In genomic region chr6:34870136-34870535, GRCm38 (mm10) we compare ENCODE assay signal across 15 mouse cellular contexts. TPM values are rescaled to one million over a fixed set of nuclear protein-coding genes. Genes with fewer than 3 reads are reported as not detected.
A peak's percentile ranks its signal among the peaks of the same experiment; 100 is the strongest.
DNase-seq lines count a peak whose midpoint lies in the region; ATAC-seq and TF ChIP-seq lines count a peak whose summit lies in the region.
"Had no signal": no experiment of that assay in that cellular context is flagged by ENCODE, and none has a peak within 500 bp of the region (broad histone marks: within the 10 kb centered on the region; RNA-seq: fewer than 3 reads in every experiment).

No protein-coding gene starts in this region.

- 67% methylated on average over 5 of the region's 5 CpGs for WGBS in heart, embryonic 12.5 days
- WGBS in neural tube, embryonic 15.5 days, result 88% methylated on average over 5 of the region's 5 CpGs
- 84% methylated on average over 5 of the region's 5 CpGs for WGBS in intestine, postnatal 0 days
- 67% methylated on average over 5 of the region's 5 CpGs for WGBS in stomach, postnatal 0 days

- no peak overlapping the region for H3K4me3 ChIP-seq in heart, embryonic 12.5 days
- no peak overlapping the region for H3K4me3 ChIP-seq in neural tube, embryonic 15.5 days (replicated peaks)
- no peak overlapping the region for H3K4me3 ChIP-seq in intestine, postnatal 0 days (ENCODE audit: low read depth, low read length)
- no peak overlapping the region for H3K4me3 ChIP-seq in stomach, postnatal 0 days (ENCODE audit: low read depth, low read length)
- H3K4me3 ChIP-seq: myocyte had no signal

- H3K9me3 ChIP-seq in heart, embryonic 12.5 days (replicated peaks), result no peaks in the 10 kb centered on the region
- H3K9me3 ChIP-seq in neural tube, embryonic 15.5 days (replicated peaks), result no peaks in the 10 kb centered on the region
- no peaks in the 10 kb centered on the region for H3K9me3 ChIP-seq in intestine, postnatal 0 days (ENCODE audit: control insufficient read depth)
- no peaks in the 10 kb centered on the region for H3K9me3 ChIP-seq in stomach, postnatal 0 days (ENCODE audit: control insufficient read depth, low read length)

- no peaks in the 10 kb centered on the region for H3K27me3 ChIP-seq in heart, embryonic 12.5 days (replicated peaks)
- no peaks in the 10 kb centered on the region for H3K27me3 ChIP-seq in neural tube, embryonic 15.5 days (replicated peaks)
- no peaks in the 10 kb centered on the region for H3K27me3 ChIP-seq in intestine, postnatal 0 days (replicated peaks; ENCODE audit: control insufficient read depth, insufficient read depth, low read length)
- no peaks in the 10 kb centered on the region for H3K27me3 ChIP-seq in stomach, postnatal 0 days (ENCODE audit: control insufficient read depth, insufficient read depth, low read length)

- no peak overlapping the region for H3K9ac ChIP-seq in heart, embryonic 12.5 days
- no peak overlapping the region for H3K9ac ChIP-seq in neural tube, embryonic 15.5 days (replicated peaks)
- H3K9ac ChIP-seq in intestine, postnatal 0 days (ENCODE audit: low read depth, low read length), result no peak overlapping the region
- no peak overlapping the region for H3K9ac ChIP-seq in stomach, postnatal 0 days (ENCODE audit: low read length)

- intact Hi-C loops in heart, postnatal 36 days (cut with DNase I), result no loop called here

- H3K4me1 ChIP-seq in heart, embryonic 12.5 days (replicated peaks), result peaks cover 57% of the 10 kb centered on the region
- H3K4me1 ChIP-seq in neural tube, embryonic 15.5 days, result no peaks in the 10 kb centered on the region
- no peaks in the 10 kb centered on the region; the same call in 1 of the 2 replicates for H3K4me1 ChIP-seq in intestine, postnatal 0 days (replicated peaks; ENCODE audit: control insufficient read depth, insufficient read depth, low read length)
- H3K4me1 ChIP-seq in stomach, postnatal 0 days (replicated peaks; ENCODE audit: control insufficient read depth, insufficient read depth), result peaks cover 3% of the 10 kb centered on the region

- no peak for TF ChIP-seq CTCF in intestine, postnatal 0 days (IDR thresholded peaks at IDR 0.05; ENCODE audit: low read depth)
- TF ChIP-seq CTCF in stomach, postnatal 0 days (IDR thresholded peaks at IDR 0.05; ENCODE audit: low read depth), result no peak

- H3K27ac ChIP-seq in heart, embryonic 12.5 days (ENCODE audit: poor library complexity, severe bottlenecking), result peak overlapping the region; percentile 48; the same call in 1 of the 2 replicates
- H3K27ac ChIP-seq in neural tube, embryonic 15.5 days (replicated peaks), result no peak overlapping the region
- peak overlapping the region; percentile 30; the same call in 1 of the 2 replicates for H3K27ac ChIP-seq in intestine, postnatal 0 days (ENCODE audit: low read depth, low read length)
- H3K27ac ChIP-seq in stomach, postnatal 0 days (replicated peaks), result peak overlapping the region; percentile 61

- no peak for TF ChIP-seq EP300 in stomach, postnatal 0 days (optimal IDR thresholded peaks at IDR 0.05)

- DNase-seq in heart, postnatal 36 days, result no peak
- peak; percentile 11 for DNase-seq in neural tube, embryonic 10.5 days (ENCODE audit: extremely low spot score, low spot score)
- DNase-seq in stomach, postnatal 0 days (ENCODE audit: low spot score), result no peak
- DNase-seq in ovary, postnatal 36 days (ENCODE audit: low spot score), result no peak
- DNase-seq: cerebellum, adult 11 months; gastrocnemius, postnatal 36 days; kidney, postnatal 10 days; right cerebral cortex, adult 18-20 months had no signal

- ATAC-seq in heart, embryonic 12.5 days (ENCODE audit: insufficient number of reproducible peaks, low FRiP score), result no peak
- ATAC-seq in neural tube, embryonic 15.5 days (ENCODE audit: low FRiP score), result no peak
- ATAC-seq in intestine, postnatal 0 days, result no peak
- no peak for ATAC-seq in stomach, postnatal 0 days (ENCODE audit: low FRiP score, low TSS enrichment)
- no peak for ATAC-seq in megakaryocyte-erythroid progenitor cell, adult 5-6 weeks (replicated peaks; ENCODE audit: low FRiP score, low TSS enrichment, poor library complexity, severe bottlenecking)

- H3K4me2 ChIP-seq in heart, embryonic 12.5 days, result peak overlapping the region; percentile 37; the same call in 1 of the 2 replicates
- no peak overlapping the region for H3K4me2 ChIP-seq in neural tube, embryonic 15.5 days
- no peak overlapping the region for H3K4me2 ChIP-seq in intestine, postnatal 0 days (replicated peaks; ENCODE audit: low read depth)
- H3K4me2 ChIP-seq in stomach, postnatal 0 days (replicated peaks; ENCODE audit: low read depth), result no peak overlapping the region

- 0 out of 2 replicates have a peak, but pooled peaks cover 3% of the 10 kb centered on the region for H3K36me3 ChIP-seq in heart, embryonic 12.5 days
- no peaks in the 10 kb centered on the region for H3K36me3 ChIP-seq in neural tube, embryonic 15.5 days
- H3K36me3 ChIP-seq in intestine, postnatal 0 days (ENCODE audit: control insufficient read depth, insufficient read depth), result peaks cover 10% of the 10 kb centered on the region; the same call in 1 of the 2 replicates
- H3K36me3 ChIP-seq in stomach, postnatal 0 days (ENCODE audit: control insufficient read depth, insufficient read depth, low read length), result no peaks in the 10 kb centered on the region

RNA-seq across cellular contexts. Expression of gene Tmem140, which starts 7.2 kb away (rescaled TPM):
- 1.1 and 1.2 TPM in 2 replicates for polyA plus RNA-seq in heart, embryonic 12.5 days (2016; fragmentation: Nextera tagmentation; extraction: Ambion mirVana)
- total RNA-seq in heart, postnatal 36 days (2021), result 10 to 100 TPM; 34.9 to 38.0 TPM
- 1.1 and 2.6 TPM in 2 replicates for polyA plus RNA-seq in neural tube, embryonic 15.5 days (2015; fragmentation: Nextera tagmentation; extraction: Ambion mirVana)
- 12.9 and 25.0 TPM in 2 replicates for polyA plus RNA-seq in intestine, postnatal 0 days (2015; fragmentation: Nextera tagmentation; extraction: Ambion mirVana)
- 7.8 and 8.3 TPM in 2 replicates for polyA plus RNA-seq in stomach, postnatal 0 days (2015; fragmentation: Nextera tagmentation; extraction: Ambion mirVana)
- total RNA-seq in megakaryocyte-erythroid progenitor cell, adult 5-6 weeks (2014; fragmentation: Nextera tagmentation), result 1.8 and 1.9 TPM in 2 replicates
- 2.2 and 3.7 TPM in 2 replicates for total RNA-seq in megakaryocyte-erythroid progenitor cell, adult 5-6 weeks (2017)

RNA-seq across cellular contexts. Expression of gene Cyren, which starts 7.7 kb away (rescaled TPM):
- 9.7 and 11.2 TPM in 2 replicates for polyA plus RNA-seq in heart, embryonic 12.5 days (2016; fragmentation: Nextera tagmentation; extraction: Ambion mirVana)
- 1 to 10 TPM; 2.3 to 3.5 TPM for total RNA-seq in heart, postnatal 36 days (2021)
- polyA plus RNA-seq in neural tube, embryonic 15.5 days (2015; fragmentation: Nextera tagmentation; extraction: Ambion mirVana), result 8.8 and 10.6 TPM in 2 replicates
- 6.2 and 6.8 TPM in 2 replicates for polyA plus RNA-seq in intestine, postnatal 0 days (2015; fragmentation: Nextera tagmentation; extraction: Ambion mirVana)
- 5.8 and 5.9 TPM in 2 replicates for polyA plus RNA-seq in stomach, postnatal 0 days (2015; fragmentation: Nextera tagmentation; extraction: Ambion mirVana)
- 12.3 and 27.8 TPM in 2 replicates for total RNA-seq in megakaryocyte-erythroid progenitor cell, adult 5-6 weeks (2014; fragmentation: Nextera tagmentation)
- 5.6 and 8.5 TPM in 2 replicates for total RNA-seq in megakaryocyte-erythroid progenitor cell, adult 5-6 weeks (2017)

RNA-seq across cellular contexts. Expression of gene Wdr91, which starts 40.5 kb away (rescaled TPM):
- 10.7 and 12.6 TPM in 2 replicates for polyA plus RNA-seq in heart, embryonic 12.5 days (2016; fragmentation: Nextera tagmentation; extraction: Ambion mirVana)
- total RNA-seq in heart, postnatal 36 days (2021), result 10 to 100 TPM; 11.4 to 15.5 TPM
- polyA plus RNA-seq in neural tube, embryonic 15.5 days (2015; fragmentation: Nextera tagmentation; extraction: Ambion mirVana), result 13.4 and 15.1 TPM in 2 replicates
- polyA plus RNA-seq in intestine, postnatal 0 days (2015; fragmentation: Nextera tagmentation; extraction: Ambion mirVana), result 5.7 and 6.9 TPM in 2 replicates
- 4.5 and 5.0 TPM in 2 replicates for polyA plus RNA-seq in stomach, postnatal 0 days (2015; fragmentation: Nextera tagmentation; extraction: Ambion mirVana)
- 19.9 and 24.4 TPM in 2 replicates for total RNA-seq in megakaryocyte-erythroid progenitor cell, adult 5-6 weeks (2014; fragmentation: Nextera tagmentation)
- total RNA-seq in megakaryocyte-erythroid progenitor cell, adult 5-6 weeks (2017), result 24.4 and 37.8 TPM in 2 replicates

RNA-seq across cellular contexts. Expression of gene Stra8, which starts 49.8 kb away (rescaled TPM):
- polyA plus RNA-seq in heart, embryonic 12.5 days (2016; fragmentation: Nextera tagmentation; extraction: Ambion mirVana), result not detected in 2 replicates
- total RNA-seq in heart, postnatal 36 days (2021), result not detected
- polyA plus RNA-seq in neural tube, embryonic 15.5 days (2015; fragmentation: Nextera tagmentation; extraction: Ambion mirVana), result not detected in 2 replicates
- polyA plus RNA-seq in intestine, postnatal 0 days (2015; fragmentation: Nextera tagmentation; extraction: Ambion mirVana), result not detected in 2 replicates
- polyA plus RNA-seq in stomach, postnatal 0 days (2015; fragmentation: Nextera tagmentation; extraction: Ambion mirVana), result 0.10 TPM in 1 of 2 replicates, not detected in the other
- not detected in 2 replicates for total RNA-seq in megakaryocyte-erythroid progenitor cell, adult 5-6 weeks (2014; fragmentation: Nextera tagmentation)
- total RNA-seq in megakaryocyte-erythroid progenitor cell, adult 5-6 weeks (2017), result not detected in 2 replicates
- total RNA-seq: gastrocnemius, postnatal 36 days had no signal
- polyA plus RNA-seq: limb, embryonic 11.5 days; myocyte; stomach, embryonic 14.5 days had no signal
